Mouse (Mus musculus): ENCODE measurements at regions not wholly inside any gene's neighbourhood (a gene's known extent, or its start where the extent isn't known, plus 50 kb on each side); places are given as distances from the start of the nearest gene placed in this dataset.

DNA sequence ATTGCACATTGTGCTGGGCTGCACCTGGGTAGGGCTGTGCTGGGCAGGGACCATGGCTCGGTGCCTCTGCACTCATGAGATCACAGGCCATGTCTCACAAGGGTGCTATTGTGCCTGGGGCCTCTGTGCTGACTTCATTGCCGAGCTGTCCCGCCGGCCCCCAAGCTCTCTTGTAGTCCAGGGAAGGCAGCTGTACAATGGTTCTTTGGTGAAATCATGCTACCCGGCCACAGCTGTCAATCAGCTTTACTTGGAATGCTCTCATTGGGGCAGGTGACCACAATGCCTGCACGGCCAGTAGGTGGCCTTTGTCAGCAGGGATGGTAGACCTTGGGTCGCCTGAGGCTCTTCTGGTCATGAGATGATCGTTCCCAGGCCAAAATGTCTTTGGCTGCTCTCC is 184.1 kb downstream of the 1500009L16Rik start:
- no peak for TF ChIP-seq CTCF (IDR thresholded peaks at IDR 0.05; ENCODE audit: low read depth, low read length)
- no peak for TF ChIP-seq POLR2A (IDR thresholded peaks at IDR 0.05; ENCODE audit: extremely low read depth, insufficient read depth, low read length)
